Mouse (Mus musculus) embryonic facial prominence, embryonic 11.5 days (tissue): ENCODE results near the gene Lyzl6. TPM values are rescaled to one million over a fixed set of nuclear protein-coding genes. Genes with fewer than 3 reads are reported as not detected.

ENCODE experiments used
- polyA plus RNA-seq: library from polyadenylated mRNA; unstranded; fragments of >200 nt; fragmentation: Nextera tagmentation; extraction: Ambion mirVana; gene quantifications from 2 replicates; pipeline ENCODE4 v1.2.1, GENCODE M21; 2014

Lyzl6 gene
- polyA plus RNA-seq, 1 experiment from 2014 or later = not detected

Other genes starting within 250 kb of the Lyzl6 start
- gene Plekhm1, start 226.2 kb downstream of the Lyzl6 start, polyA plus RNA-seq = 5.2 and 5.9 TPM in 2 replicates
- not detected in 2 replicates for gene Lrrc37a, start 134.3 kb downstream of the Lyzl6 start, polyA plus RNA-seq
- gene Gm884, start 17.8 kb downstream of the Lyzl6 start, polyA plus RNA-seq = not detected in 2 replicates
- 0.21 and 0.35 TPM in 2 replicates for gene Rprml, start 10.7 kb upstream of the Lyzl6 start, polyA plus RNA-seq
- gene Gosr2, start 59.0 kb upstream of the Lyzl6 start, polyA plus RNA-seq = 86.7 and 89.9 TPM in 2 replicates
- gene Wnt9b, start 110.9 kb upstream of the Lyzl6 start, polyA plus RNA-seq = 2.1 and 3.9 TPM in 2 replicates
- 4.7 and 5.3 TPM in 2 replicates for gene Wnt3, start 135.3 kb upstream of the Lyzl6 start, polyA plus RNA-seq